Mouse (Mus musculus) hindbrain, embryonic 12.5 days (tissue): ENCODE measurements around the gene Nrp1. TPM values are rescaled to one million over a fixed set of nuclear protein-coding genes. Genes with fewer than 3 reads are reported as not detected.
A peak's percentile ranks its signal among the peaks of the same experiment; 100 is the strongest.

Experiments used
- ATAC-seq: fragments of 200-750 bp; cut with Nextera tagmentation; 2 replicates; pipeline ENCODE4 v1.8.0; 2017; ENCODE audit warnings: moderate TSS enrichment; ENCODE audit not compliant: low FRiP score
- H3K27ac ChIP-seq: fragments of 300-500 bp; sonication (generic); 2 replicates; pipeline ENCODE4 v1.5.1; 2016; ENCODE audit warnings: mild to moderate bottlenecking
- H3K27me3 ChIP-seq: fragments of 300-500 bp; sonication (generic); 2 replicates; pipeline ENCODE4 v1.6.1; 2016; ENCODE audit warnings: mild to moderate bottlenecking
- H3K36me3 ChIP-seq: fragments of 300-500 bp; sonication (generic); 2 replicates; pipeline ENCODE4 v1.6.1; 2016; ENCODE audit warnings: mild to moderate bottlenecking
- H3K4me1 ChIP-seq: fragments of 300-500 bp; sonication (generic); 2 replicates; pipeline ENCODE4 v1.6.1; 2016
- H3K4me2 ChIP-seq: fragments of 300-500 bp; sonication (generic); replicated peaks from 2 replicates; pipeline ENCODE4 v1.6.1; 2016; ENCODE audit warnings: mild to moderate bottlenecking
- H3K4me3 ChIP-seq: fragments of 300-500 bp; sonication (generic); 2 replicates; pipeline ENCODE4 v1.5.1; 2016; ENCODE audit warnings: mild to moderate bottlenecking
- H3K9ac ChIP-seq: fragments of 300-500 bp; sonication (generic); 2 replicates; pipeline ENCODE4 v1.6.1; 2016; ENCODE audit warnings: mild to moderate bottlenecking, moderate library complexity
- H3K9me3 ChIP-seq: fragments of 300-500 bp; sonication (generic); replicated peaks from 2 replicates; pipeline ENCODE4 v1.6.1; 2016; ENCODE audit warnings: mild to moderate bottlenecking
- WGBS: fragments of 180-500 bp; shearing (Covaris S2); methylation state at CpG from one replicate; pipeline ENCODE4 v1.1.7; 2016; 5-methylcytosine and 5-hydroxymethylcytosine counted together
- polyA plus RNA-seq: library from polyadenylated mRNA; unstranded; fragments of >200 nt; fragmentation: Nextera tagmentation; extraction: Ambion mirVana; gene quantifications from 2 replicates; pipeline ENCODE4 v1.2.1, GENCODE M21; 2016

The Nrp1 gene
- polyA plus RNA-seq, 1 experiment from 2014 or later: 48.5 TPM

DNA sequence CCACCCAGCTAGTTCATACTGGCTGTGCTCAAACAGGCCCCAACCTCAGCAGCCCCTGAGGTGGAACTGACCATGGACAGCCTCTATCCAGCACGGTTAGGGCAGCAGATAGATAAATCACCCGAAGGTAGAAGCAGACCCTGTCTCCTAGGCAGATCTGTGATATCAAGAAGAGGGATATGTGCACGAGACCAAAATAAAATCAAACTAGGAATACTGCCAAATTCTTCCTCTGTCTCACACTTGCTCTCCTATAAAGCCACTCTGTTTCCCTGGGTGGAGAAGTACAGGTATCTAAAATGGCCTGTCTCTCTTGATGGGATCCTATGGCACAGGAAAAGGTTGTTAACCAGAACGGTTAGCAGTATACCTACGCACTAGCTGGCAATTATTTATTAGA lies 2.2 kb upstream of the Nrp1 start:
- Histone ChIP-seq H3K4me1 (peaks cover 19% of the 10 kb centered on the region), H3K36me3 (no peaks in the 10 kb centered on the region), H3K4me2 (no peak overlapping the region), H3K9ac (no peak overlapping the region; the same call in 1 of the 2 replicates), H3K27me3 (peaks cover 8% of the 10 kb centered on the region; the same call in 1 of the 2 replicates), H3K27ac (no peak overlapping the region), H3K9me3 (no peaks in the 10 kb centered on the region), H3K4me3 (no peak overlapping the region)
- WGBS: 86% methylated on average over 5 of the region's 5 CpGs
- no peak for ATAC-seq

DNA sequence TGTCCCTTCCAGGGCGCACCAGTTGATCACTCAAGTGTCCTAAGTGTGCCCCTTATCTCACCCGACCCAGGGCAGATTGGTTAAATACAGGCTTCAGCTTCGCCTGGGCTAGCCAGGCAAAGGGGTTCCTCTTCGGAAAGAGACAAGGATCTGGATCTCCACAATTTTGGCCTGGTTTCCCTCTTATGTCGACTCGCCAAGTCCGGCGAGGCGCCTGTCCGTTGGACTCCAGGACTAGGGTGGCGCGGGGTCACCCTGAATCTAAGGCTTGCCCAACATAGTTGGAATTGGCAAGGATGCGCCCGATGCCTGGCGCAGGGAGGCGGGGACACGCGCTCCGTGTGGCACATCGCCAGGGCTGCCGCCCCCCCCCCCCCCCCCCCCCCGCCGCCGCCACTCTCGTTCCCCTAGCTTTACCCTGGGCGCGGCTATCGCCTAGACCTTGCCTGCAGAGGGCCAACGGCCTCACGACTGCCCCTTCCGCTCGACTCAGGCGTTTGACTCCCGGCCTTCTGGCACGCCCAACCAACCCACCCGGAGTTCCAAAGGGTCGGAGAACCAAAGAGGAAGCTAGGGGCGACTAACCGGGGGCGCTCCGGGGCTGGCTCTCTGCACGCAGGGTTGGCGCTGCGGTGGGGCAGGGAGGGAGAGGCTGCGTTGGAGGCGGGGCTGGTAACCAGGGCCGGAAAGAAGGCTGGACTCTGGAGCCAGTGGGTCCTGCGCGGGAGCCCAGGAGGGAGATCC lies 1.4 kb upstream of the Nrp1 start:
- ATAC-seq: peak; percentile 69
- H3K27me3 ChIP-seq: peaks cover 11% of the 10 kb centered on the region

DNA sequence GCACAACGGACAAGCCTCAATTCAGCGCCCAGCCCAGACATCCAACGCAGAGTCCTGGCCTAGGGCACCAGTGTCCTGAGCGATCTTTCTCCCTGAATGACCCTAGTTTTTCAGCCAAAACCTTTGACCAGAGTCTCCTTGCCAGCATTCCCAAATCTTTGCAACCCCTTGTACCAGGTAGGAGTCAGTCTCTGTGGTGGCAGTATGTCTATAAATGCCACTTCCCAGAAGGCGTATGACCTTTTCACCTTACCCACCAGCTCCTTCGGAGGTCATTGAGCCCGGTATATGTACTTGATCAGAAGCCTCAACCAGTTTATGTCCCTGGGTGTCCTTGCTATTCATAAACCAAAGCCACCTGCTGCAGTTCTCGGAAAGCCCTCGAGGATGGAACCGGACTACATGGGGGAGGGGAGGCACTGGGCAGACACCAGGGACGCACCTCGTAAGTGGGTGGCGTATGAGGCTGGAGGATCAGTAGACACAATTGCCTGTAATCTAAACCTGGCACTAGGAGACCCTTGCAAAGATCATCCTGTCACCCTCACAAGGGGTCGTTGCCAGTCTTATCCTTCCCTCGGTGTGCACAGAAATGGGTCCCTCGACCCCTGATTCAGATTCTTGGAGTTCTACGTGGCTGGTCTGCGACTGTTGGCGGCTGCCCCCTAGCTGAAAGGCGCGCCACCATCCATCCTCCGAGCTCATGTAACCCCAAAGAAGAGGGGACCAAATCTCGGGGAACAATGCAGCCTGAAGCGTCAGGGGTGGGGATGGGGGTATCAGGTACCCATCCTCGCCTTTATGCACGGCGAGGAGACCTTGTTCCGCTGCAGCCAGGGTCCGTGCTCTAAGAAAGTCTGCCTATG lies 631 bp upstream of the Nrp1 start:
- Histone ChIP-seq H3K4me1 (peaks cover 27% of the 10 kb centered on the region), H3K27me3 (peaks cover 11% of the 10 kb centered on the region), H3K4me2 (peak overlapping the region; percentile 100), H3K9ac (peak overlapping the region; percentile 81), H3K4me3 (peak overlapping the region; percentile 79), H3K36me3 (no peaks in the 10 kb centered on the region), H3K9me3 (no peaks in the 10 kb centered on the region), H3K27ac (peak overlapping the region; percentile 90; the same call in 1 of the 2 replicates)
- under 1% methylated on average over 29 of the region's 29 CpGs for whole genome bisulfite sequencing
- ATAC-seq: peak; percentile 33

More for the DNA sequence above, 1.4 kb upstream of the Nrp1 start:
- H3K4me2 ChIP-seq: peak overlapping the region; percentile 100
- H3K36me3 ChIP-seq: no peaks in the 10 kb centered on the region
- no peaks in the 10 kb centered on the region for H3K9me3 ChIP-seq
- H3K4me1 ChIP-seq: peaks cover 24% of the 10 kb centered on the region
- H3K27ac ChIP-seq: peak overlapping the region; percentile 66; the same call in 1 of the 2 replicates
- peak overlapping the region; percentile 81 for H3K9ac ChIP-seq
- 4% methylated on average over 40 of the region's 49 CpGs for WGBS
- peak overlapping the region; percentile 79 for H3K4me3 ChIP-seq

DNA sequence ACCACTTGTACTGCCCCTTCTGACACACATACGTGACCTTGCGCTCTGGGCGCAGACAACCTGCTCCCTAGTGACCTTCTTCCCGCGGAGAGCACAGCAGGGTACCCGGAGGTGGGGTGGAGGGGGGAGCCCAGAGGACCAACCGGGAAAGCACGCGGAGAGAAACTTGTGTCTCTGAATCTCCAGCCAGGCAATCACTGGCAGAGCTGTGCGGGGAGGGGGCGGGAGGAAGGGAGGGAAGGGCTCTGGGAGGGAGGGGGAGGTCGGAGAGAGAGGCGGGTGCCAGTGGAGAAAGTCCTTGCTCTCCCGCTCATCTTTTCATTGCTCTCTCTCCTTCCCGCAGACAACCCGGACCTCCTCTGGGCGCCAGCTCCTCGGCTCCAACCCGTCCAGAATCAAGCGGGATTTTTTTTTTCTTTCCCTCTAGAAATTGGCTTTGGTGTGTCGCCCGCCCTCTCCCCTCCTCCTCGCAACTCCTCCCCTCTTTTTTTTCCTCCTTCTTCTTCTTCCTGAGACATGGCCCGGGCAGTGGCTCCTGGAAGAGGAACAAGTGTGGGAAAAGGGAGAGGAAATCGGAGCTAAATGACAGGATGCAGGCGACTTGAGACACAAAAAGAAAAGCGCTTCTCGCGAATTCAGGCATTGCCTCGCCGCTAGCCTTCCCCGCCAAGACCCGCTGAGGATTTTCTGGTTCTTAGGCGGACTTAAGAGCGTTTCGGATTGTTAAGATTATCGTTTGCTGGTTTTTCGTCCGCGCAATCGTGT lies 534 bp downstream of the Nrp1 start:
- Histone ChIP-seq H3K4me3 (peak overlapping the region; percentile 79), H3K36me3 (no peaks in the 10 kb centered on the region), H3K27ac (peak overlapping the region; percentile 90), H3K4me1 (peaks cover 26% of the 10 kb centered on the region), H3K9ac (peak overlapping the region; percentile 81), H3K27me3 (peaks cover 11% of the 10 kb centered on the region), H3K9me3 (no peaks in the 10 kb centered on the region), H3K4me2 (peak overlapping the region; percentile 100)
- peak; percentile 32 for ATAC-seq
- under 1% methylated on average over 34 of the region's 41 CpGs for WGBS

DNA sequence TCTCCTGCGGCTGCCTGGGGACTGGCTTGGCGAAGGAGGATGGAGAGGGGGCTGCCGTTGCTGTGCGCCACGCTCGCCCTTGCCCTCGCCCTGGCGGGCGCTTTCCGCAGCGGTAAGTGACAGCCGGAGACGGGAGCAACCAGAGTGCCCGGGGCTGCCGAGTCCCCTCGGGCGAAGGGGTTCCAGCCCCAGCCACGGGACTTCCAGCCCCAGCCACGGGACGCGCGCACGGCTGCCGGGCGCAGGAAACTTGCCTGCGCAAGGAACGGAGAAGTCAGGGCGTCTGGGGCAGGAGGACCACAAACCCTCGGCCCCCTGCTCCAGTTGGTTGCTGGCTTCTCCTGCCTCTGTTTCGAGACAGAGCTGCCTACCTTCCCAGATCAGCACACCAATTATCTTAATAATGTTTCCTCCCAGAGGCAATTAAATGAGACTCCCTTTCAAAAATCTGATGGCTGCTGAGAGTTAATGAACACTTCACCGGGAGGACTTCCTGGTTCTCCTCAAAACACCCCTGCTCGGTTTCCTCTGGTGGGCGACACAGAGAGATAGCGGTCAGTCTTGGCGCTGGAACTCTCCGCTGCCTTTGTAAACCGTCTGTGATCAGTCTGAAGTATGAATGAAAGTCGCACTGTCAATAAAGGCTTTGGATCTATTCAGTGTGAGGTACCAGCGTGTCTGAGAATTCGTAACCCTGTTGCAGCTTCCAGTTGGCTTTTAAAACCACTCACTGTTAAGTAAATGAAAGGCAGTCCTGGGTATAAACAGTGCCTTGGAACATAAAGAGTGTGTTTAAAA lies 1.3 kb downstream of the Nrp1 start:
- peak overlapping the region; percentile 100 for H3K4me2 ChIP-seq
- no peaks in the 10 kb centered on the region for H3K36me3 ChIP-seq
- peak; percentile 39; the same call in 1 of the 2 replicates for ATAC-seq
- peaks cover 11% of the 10 kb centered on the region for H3K27me3 ChIP-seq
- under 1% methylated on average over 38 of the region's 40 CpGs for WGBS
- H3K9ac ChIP-seq: peak overlapping the region; percentile 81
- H3K9me3 ChIP-seq: no peaks in the 10 kb centered on the region
- H3K4me1 ChIP-seq: peaks cover 24% of the 10 kb centered on the region
- peak overlapping the region; percentile 79 for H3K4me3 ChIP-seq
- H3K27ac ChIP-seq: peak overlapping the region; percentile 90

DNA sequence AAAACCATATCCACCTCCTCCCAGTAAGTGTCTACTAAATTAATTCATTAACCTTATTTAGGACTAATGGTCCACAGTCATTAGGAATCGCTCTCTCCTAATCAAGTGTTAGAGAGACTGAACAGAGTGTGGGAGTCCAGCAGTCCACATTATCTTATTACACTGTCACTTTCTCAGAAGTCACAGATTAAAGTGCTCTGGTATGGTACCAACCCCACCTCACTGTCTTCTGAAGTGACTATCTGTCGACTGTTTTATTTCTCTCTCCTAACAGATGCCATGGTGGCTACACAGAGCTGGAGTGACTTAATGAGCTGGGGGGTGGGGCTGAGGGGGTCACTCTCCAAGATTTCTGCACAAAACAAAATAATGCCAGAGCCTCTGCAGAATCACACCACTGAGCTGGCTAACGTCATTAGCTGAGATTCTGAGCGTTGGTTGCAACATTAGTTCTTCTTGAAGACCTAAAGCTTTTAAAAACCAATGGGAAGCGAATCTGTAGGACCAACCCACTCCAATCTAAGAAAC lies 3.0 kb downstream of the Nrp1 start:
- peaks cover 6% of the 10 kb centered on the region for H3K27me3 ChIP-seq
- no peaks in the 10 kb centered on the region for H3K36me3 ChIP-seq
- 37% methylated on average over 5 of the region's 5 CpGs for WGBS
- peaks cover 26% of the 10 kb centered on the region for H3K4me1 ChIP-seq
- ATAC-seq: no peak
- peak overlapping the region; percentile 100 for H3K4me2 ChIP-seq
- H3K27ac ChIP-seq: no peak overlapping the region
- no peaks in the 10 kb centered on the region for H3K9me3 ChIP-seq
- H3K9ac ChIP-seq: no peak overlapping the region
- peak overlapping the region; percentile 79 for H3K4me3 ChIP-seq

DNA sequence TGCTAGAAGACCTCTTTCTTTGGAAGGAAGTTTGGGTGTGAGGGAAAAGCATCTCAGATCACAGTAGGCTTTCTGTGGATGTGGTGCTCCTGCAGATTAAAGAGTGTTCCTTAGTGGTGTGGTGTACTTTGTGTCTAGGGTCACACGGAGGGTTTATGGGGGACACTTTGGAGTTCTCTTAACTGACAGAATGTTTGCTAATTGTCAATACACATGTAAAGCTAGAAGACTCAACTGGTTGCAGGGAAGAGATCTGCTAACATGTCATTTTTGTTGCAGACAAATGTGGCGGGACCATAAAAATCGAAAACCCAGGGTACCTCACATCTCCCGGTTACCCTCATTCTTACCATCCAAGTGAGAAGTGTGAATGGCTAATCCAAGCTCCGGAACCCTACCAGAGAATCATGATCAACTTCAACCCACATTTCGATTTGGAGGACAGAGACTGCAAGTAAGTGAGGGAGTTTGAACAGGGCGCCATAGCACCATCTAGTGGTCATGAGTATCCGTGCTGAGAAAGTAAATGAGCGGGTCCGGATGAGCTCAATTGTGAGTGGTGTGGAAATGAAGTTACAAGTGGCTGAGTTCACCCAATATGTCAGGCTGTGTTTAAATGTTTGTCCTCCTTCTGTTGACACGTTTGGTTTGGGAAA lies 4.7 kb downstream of the Nrp1 start:
- no peak for ATAC-seq
- Histone ChIP-seq H3K9me3 (no peaks in the 10 kb centered on the region), H3K27me3 (peaks cover 3% of the 10 kb centered on the region; the same call in 1 of the 2 replicates), H3K4me1 (peaks cover 15% of the 10 kb centered on the region; the same call in 1 of the 2 replicates), H3K4me2 (peak overlapping the region; percentile 100), H3K9ac (no peak overlapping the region), H3K27ac (no peak overlapping the region), H3K4me3 (0 out of 2 replicates have a peak overlapping the region, but pooled peaks have one; percentile 2), H3K36me3 (no peaks in the 10 kb centered on the region)
- WGBS: 10% methylated on average over 11 of the region's 11 CpGs

DNA sequence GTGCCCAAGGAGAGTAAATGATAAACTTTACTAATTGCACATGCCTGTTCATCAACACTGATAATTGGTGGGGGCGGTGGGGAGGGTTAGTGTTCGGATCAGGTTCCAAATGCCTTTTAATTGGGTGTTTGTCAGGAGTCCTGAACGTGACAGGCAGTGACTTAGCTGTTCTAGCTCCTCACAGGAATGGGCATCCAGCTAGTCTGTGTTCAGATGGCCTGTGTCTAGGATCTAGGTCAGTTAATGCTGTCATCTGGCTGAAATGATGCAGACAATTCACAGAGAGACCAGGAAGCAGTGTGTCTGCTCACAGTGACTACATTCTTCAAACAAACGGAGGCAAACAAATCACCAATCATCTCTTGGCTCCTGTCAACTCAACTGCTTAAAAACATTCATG lies 12.1 kb downstream of the Nrp1 start:
- Histone ChIP-seq H3K36me3 (no peaks in the 10 kb centered on the region), H3K4me2 (no peak overlapping the region), H3K9ac (no peak overlapping the region), H3K27ac (no peak overlapping the region), H3K9me3 (no peaks in the 10 kb centered on the region), H3K4me3 (no peak overlapping the region), H3K27me3 (no peaks in the 10 kb centered on the region), H3K4me1 (peaks cover 6% of the 10 kb centered on the region; the same call in 1 of the 2 replicates)
- ATAC-seq: no peak
- 72% methylated on average over 4 of the region's 4 CpGs for WGBS

DNA sequence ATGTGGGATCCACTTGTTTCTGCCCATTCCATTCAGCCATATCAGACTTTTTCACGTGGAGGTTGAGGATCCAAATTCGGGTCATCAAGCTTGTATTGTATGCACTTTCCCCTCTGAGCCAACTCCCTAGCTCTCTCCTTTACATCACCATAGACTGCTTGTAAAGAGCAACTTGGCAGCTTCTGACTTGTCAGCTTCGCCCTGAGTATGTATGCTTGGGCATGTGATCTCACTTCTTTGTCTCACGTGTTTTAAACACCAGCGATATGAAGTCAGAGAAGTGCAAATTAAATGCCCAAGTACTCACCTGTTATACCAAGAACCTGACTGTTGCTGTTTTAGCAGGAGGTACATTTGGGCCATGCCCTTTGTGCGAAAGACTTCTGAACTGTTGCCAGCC lies 12.6 kb downstream of the Nrp1 start:
- no peaks in the 10 kb centered on the region for H3K27me3 ChIP-seq
- no peak for ATAC-seq
- 81% methylated on average over 6 of the region's 6 CpGs for WGBS

DNA sequence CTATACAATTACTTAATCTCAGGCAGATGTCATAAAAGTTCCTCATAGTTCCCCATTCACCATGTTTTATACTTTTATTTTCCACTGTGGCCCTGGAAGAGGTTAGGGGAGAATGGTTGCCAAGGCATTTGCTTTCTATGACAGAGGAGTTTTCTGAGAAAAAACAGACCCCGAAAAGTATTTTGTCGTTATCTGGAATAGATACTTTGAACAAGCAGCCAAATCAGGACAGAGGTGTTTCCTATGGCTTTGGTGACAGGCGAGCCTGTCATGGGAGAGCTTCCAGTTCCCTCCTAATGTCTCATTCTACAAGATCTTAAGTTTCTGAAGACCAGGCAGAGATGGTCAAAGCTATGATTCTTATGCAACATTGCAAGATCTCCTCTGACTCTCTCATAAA lies 13.4 kb downstream of the Nrp1 start:
- H3K36me3 ChIP-seq: no peaks in the 10 kb centered on the region
- no peak overlapping the region for H3K9ac ChIP-seq
- H3K27me3 ChIP-seq: no peaks in the 10 kb centered on the region
- H3K4me3 ChIP-seq: no peak overlapping the region
- 90% methylated on average over 3 of the region's 3 CpGs for WGBS
- H3K4me1 ChIP-seq: peaks cover 5% of the 10 kb centered on the region; the same call in 1 of the 2 replicates
- ATAC-seq: no peak
- no peaks in the 10 kb centered on the region for H3K9me3 ChIP-seq
- H3K27ac ChIP-seq: no peak overlapping the region
- no peak overlapping the region for H3K4me2 ChIP-seq

More for the DNA sequence above, 12.6 kb downstream of the Nrp1 start:
- Histone ChIP-seq H3K27ac (no peak overlapping the region), H3K9me3 (no peaks in the 10 kb centered on the region), H3K4me2 (no peak overlapping the region), H3K4me3 (no peak overlapping the region), H3K4me1 (peaks cover 5% of the 10 kb centered on the region; the same call in 1 of the 2 replicates), H3K9ac (no peak overlapping the region), H3K36me3 (no peaks in the 10 kb centered on the region)
